Mouse (Mus musculus) cerebellum, adult 9-10 months (tissue): ENCODE data around the gene Wdfy2.

Source experiments
- DNase-seq: peaks from one replicate; pipeline ENCODE4 v3.0.0; 2022

Wdfy2 gene

GRCm38 (mm10) chr14:62837641-62838252 lies at the start of gene Wdfy2:
TSS of gene Wdfy2 (plus strand) at chr14:62837678.
- DNase-seq = peak; percentile 81

- DNase-seq = no peak
These were observed 48.2 kb upstream of the Wdfy2 start for GRCm38 (mm10) chr14:62789282-62789681.

GRCm38 (mm10) chr14:62795719-62796118 lies 41.8 kb upstream of the Wdfy2 start:
- DNase-seq = no peak

- no peak for DNase-seq
These were observed 38.8 kb upstream of the Wdfy2 start for GRCm38 (mm10) chr14:62798608-62799101.

- DNase-seq = no peak
These were observed 36.7 kb upstream of the Wdfy2 start for GRCm38 (mm10) chr14:62800791-62801190.

- DNase-seq = no peak
These were observed 34.3 kb upstream of the Wdfy2 start for GRCm38 (mm10) chr14:62803204-62803603.

GRCm38 (mm10) chr14:62806921-62807320 lies 30.6 kb upstream of the Wdfy2 start:
- no peak for DNase-seq

- DNase-seq = no peak
These were observed 28.6 kb upstream of the Wdfy2 start for GRCm38 (mm10) chr14:62808661-62809523.

GRCm38 (mm10) chr14:62812765-62813164 lies 24.7 kb upstream of the Wdfy2 start:
- DNase-seq = no peak

- DNase-seq = no peak
These were observed 22.9 kb upstream of the Wdfy2 start for GRCm38 (mm10) chr14:62814567-62814966.

- no peak for DNase-seq
These were observed 20.7 kb upstream of the Wdfy2 start for GRCm38 (mm10) chr14:62816827-62817226.

GRCm38 (mm10) chr14:62825575-62826332 lies 11.7 kb upstream of the Wdfy2 start:
- no peak for DNase-seq

- DNase-seq = no peak
These were observed 8.2 kb upstream of the Wdfy2 start for GRCm38 (mm10) chr14:62829291-62829690.

- no peak for DNase-seq
These were observed 5.7 kb upstream of the Wdfy2 start for GRCm38 (mm10) chr14:62831691-62832275.

GRCm38 (mm10) chr14:62833036-62833435 lies 4.4 kb upstream of the Wdfy2 start:
- DNase-seq = no peak

- no peak for DNase-seq
These were observed 3.9 kb upstream of the Wdfy2 start for GRCm38 (mm10) chr14:62833541-62833940.

GRCm38 (mm10) chr14:62835737-62836136 lies 1.7 kb upstream of the Wdfy2 start:
- peak; percentile 47 for DNase-seq

GRCm38 (mm10) chr14:62836926-62837640 lies 395 bp upstream of the Wdfy2 start:
- peak; percentile 100 for DNase-seq

- peak; percentile 55 for DNase-seq
These were observed 858 bp downstream of the Wdfy2 start for GRCm38 (mm10) chr14:62838336-62838735.

GRCm38 (mm10) chr14:62841726-62842125 lies 4.2 kb downstream of the Wdfy2 start:
- no peak for DNase-seq

GRCm38 (mm10) chr14:62842495-62842894 lies 5.0 kb downstream of the Wdfy2 start:
- no peak for DNase-seq

GRCm38 (mm10) chr14:62842976-62843375 lies 5.5 kb downstream of the Wdfy2 start:
- DNase-seq = no peak
